Mouse (Mus musculus): ENCODE results near the gene Zfp316.

DNA sequence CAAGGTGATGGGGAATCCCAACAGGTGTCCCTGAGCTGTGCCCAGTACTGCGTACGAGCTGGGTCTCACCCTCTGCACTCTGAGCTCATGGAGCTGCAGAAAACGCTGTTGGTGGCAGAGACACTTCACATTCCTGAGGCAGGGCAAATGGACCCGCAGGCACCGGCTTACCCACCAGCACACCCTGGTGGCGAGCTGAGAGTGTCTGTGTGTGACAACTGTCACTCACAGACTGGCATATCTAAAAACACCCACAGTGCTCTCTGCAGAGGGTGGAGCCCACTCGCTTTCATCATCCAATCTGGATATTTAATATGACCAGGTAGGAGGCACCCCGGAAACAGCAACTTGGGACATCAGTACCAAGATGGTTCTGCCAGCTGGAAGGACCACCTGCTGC is 31.5 kb upstream of the Zfp316 start:
- TF ChIP-seq POLR2A (IDR thresholded peaks at IDR 0.05; ENCODE audit: borderline replicate concordance, control insufficient read depth, low read depth, low read length) (no peak), CTCF (IDR thresholded peaks at IDR 0.05; ENCODE audit: control insufficient read depth, insufficient read depth, low read length) (peak; percentile 40; the same call in 1 of the 2 replicates)

Data from bone marrow, adult 2 months (tissue).